Mouse (Mus musculus) stomach, embryonic 14.5 days (tissue): ENCODE results near the gene Pygl. TPM values are rescaled to one million over a fixed set of nuclear protein-coding genes. Genes with fewer than 3 reads are reported as not detected.

Experiments used
- ATAC-seq: fragments of 200-750 bp; cut with Nextera tagmentation; 2 replicates; pipeline ENCODE4 v1.8.0; 2017; ENCODE audit warnings: low read depth, moderate TSS enrichment; ENCODE audit not compliant: insufficient number of reproducible peaks, insufficient read depth, low FRiP score
- H3K27ac ChIP-seq: fragments of 300-500 bp; sonication (generic); 2 replicates; pipeline ENCODE4 v1.5.1; 2014; ENCODE audit warnings: mild to moderate bottlenecking, low read length, moderate library complexity, mixed read lengths
- H3K27me3 ChIP-seq: fragments of 300-500 bp; sonication (generic); 2 replicates; pipeline ENCODE4 v1.6.1; 2014; ENCODE audit warnings: low read length, control low read depth, mixed read lengths; ENCODE audit not compliant: control insufficient read depth, insufficient read depth
- H3K36me3 ChIP-seq: fragments of 300-500 bp; sonication (generic); 2 replicates; pipeline ENCODE4 v1.6.1; 2014; ENCODE audit warnings: mild to moderate bottlenecking, control low read depth, low read length, moderate library complexity, mixed read lengths; ENCODE audit not compliant: control insufficient read depth, insufficient read depth
- H3K4me1 ChIP-seq: fragments of 300-500 bp; sonication (generic); 2 replicates; pipeline ENCODE4 v1.6.1; 2014; ENCODE audit warnings: low read length, control low read depth, mixed read lengths; ENCODE audit not compliant: control insufficient read depth, insufficient read depth
- H3K4me2 ChIP-seq: fragments of 300-500 bp; sonication (generic); replicated peaks from 2 replicates; pipeline ENCODE4 v1.6.1; 2014; ENCODE audit warnings: low read depth, low read length, control low read depth
- H3K4me3 ChIP-seq: fragments of 300-500 bp; sonication (generic); 2 replicates; pipeline ENCODE4 v1.5.1; 2014; ENCODE audit warnings: low read depth, low read length, control low read depth
- H3K9ac ChIP-seq: fragments of 300-500 bp; sonication (generic); replicated peaks from 2 replicates; pipeline ENCODE4 v1.6.1; 2014; ENCODE audit warnings: low read depth, mild to moderate bottlenecking, control low read depth, low read length, moderate library complexity, mixed read lengths
- H3K9me3 ChIP-seq: fragments of 300-500 bp; sonication (generic); 2 replicates; pipeline ENCODE4 v1.6.1; 2016; ENCODE audit warnings: low read depth, low read length, control low read depth; ENCODE audit not compliant: control insufficient read depth
- WGBS: fragments of 180-500 bp; shearing (Covaris S2); extraction: QIAGEN DNeasy Blood & Tissue Kit; methylation state at CpG from one replicate; pipeline ENCODE4 v1.1.7; 2014; 5-methylcytosine and 5-hydroxymethylcytosine counted together
- polyA plus RNA-seq: library from polyadenylated mRNA; unstranded; fragments of >200 nt; fragmentation: Nextera tagmentation; extraction: Ambion mirVana; gene quantifications from 2 replicates; pipeline ENCODE4 v1.2.1, GENCODE M21; 2014

Gene Pygl
- polyA plus RNA-seq = 37.5 and 41.4 TPM in 2 replicates

DNA sequence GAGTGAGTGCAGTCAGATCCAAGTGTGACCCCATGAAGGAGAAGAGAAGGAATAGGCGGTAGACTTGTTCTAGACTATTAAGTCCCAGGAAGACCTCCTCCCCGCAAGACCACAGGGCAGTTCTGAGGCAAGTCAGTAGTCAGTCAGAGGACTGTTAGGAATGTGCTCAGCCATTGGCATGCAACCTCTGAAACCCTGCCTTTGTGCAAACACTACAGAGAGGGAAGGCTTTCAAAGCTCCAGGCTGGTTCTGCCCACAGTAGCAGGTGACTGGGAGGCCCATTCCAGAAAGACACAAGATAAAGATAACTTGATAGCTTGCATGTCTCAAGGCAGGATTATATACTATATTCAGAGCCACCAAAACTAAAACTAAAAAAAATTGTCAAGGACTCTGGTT lies at the start of gene Pygl:
Gene Pygl, minus strand, starts transcription at position 195 of the 400 bp plus-strand sequence.
- Histone ChIP-seq H3K4me1 (0 out of 2 replicates have a peak, but pooled peaks cover 3% of the 10 kb centered on the region), H3K4me2 (no peak within 1 kb of the TSS), H3K4me3 (no peak within 1 kb of the TSS), H3K9ac (no peak within 1 kb of the TSS), H3K27ac (no peak within 1 kb of the TSS), H3K9me3 (no peaks in the 10 kb centered on the region), H3K36me3 (no peaks in the 10 kb centered on the region), H3K27me3 (no peaks in the 10 kb centered on the region)
- ATAC-seq = no peak; the same call in 1 of the 2 replicates
- 77% methylated on average over 2 of the region's 2 CpGs for WGBS

DNA sequence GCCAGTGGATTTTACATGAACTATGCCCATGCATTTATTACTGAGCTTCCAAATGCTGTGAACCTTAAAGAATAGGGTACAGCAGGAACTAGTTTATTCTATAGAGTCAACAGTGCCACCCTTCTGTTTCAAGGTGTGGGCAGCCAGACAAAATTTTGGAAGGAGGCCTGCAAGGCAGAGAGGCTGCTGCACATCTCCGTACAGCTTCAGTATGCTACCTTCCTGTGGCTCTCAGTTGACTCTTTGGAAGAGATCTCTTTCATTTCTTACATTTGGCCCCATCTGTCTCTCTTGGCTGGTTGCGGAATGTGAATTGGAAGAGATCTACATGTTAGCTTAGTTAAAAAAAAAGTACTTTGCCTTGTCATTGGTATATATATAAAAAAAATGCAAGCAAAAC lies 49.6 kb upstream of the Pygl start:
- WGBS = 92% methylated on average over 2 of the region's 2 CpGs
- Histone ChIP-seq H3K36me3 (no peaks in the 10 kb centered on the region), H3K9ac (no peak overlapping the region), H3K27ac (no peak overlapping the region), H3K9me3 (no peaks in the 10 kb centered on the region), H3K4me2 (no peak overlapping the region), H3K4me1 (no peaks in the 10 kb centered on the region), H3K27me3 (no peaks in the 10 kb centered on the region), H3K4me3 (no peak overlapping the region)
- no peak for ATAC-seq

DNA sequence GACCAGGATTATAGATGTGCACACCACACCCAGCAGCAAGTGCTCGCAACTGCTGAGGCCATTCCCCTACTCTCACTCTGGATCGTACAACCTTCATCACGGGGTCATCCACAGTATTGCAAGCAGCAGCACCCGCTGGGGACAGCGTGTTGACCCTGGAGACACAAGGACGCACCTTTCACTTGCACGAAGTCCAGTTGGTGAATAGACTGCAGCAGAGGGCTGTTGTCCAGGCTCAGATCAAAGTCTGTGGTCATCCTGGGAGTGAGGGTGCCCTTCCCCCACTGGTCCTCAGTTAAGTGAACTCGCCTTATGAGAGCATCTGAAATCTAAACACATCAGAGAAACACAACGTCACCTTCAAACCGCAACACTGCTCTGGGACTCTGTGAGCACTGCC lies 49.1 kb upstream of the Pygl start:
- H3K27me3 ChIP-seq = no peaks in the 10 kb centered on the region
- no peaks in the 10 kb centered on the region for H3K4me1 ChIP-seq
- ATAC-seq = no peak
- 68% methylated on average over 10 of the region's 10 CpGs for WGBS
- H3K36me3 ChIP-seq = no peaks in the 10 kb centered on the region
- H3K4me3 ChIP-seq = no peak overlapping the region
- no peak overlapping the region for H3K27ac ChIP-seq
- no peaks in the 10 kb centered on the region for H3K9me3 ChIP-seq
- no peak overlapping the region for H3K9ac ChIP-seq
- H3K4me2 ChIP-seq = no peak overlapping the region

DNA sequence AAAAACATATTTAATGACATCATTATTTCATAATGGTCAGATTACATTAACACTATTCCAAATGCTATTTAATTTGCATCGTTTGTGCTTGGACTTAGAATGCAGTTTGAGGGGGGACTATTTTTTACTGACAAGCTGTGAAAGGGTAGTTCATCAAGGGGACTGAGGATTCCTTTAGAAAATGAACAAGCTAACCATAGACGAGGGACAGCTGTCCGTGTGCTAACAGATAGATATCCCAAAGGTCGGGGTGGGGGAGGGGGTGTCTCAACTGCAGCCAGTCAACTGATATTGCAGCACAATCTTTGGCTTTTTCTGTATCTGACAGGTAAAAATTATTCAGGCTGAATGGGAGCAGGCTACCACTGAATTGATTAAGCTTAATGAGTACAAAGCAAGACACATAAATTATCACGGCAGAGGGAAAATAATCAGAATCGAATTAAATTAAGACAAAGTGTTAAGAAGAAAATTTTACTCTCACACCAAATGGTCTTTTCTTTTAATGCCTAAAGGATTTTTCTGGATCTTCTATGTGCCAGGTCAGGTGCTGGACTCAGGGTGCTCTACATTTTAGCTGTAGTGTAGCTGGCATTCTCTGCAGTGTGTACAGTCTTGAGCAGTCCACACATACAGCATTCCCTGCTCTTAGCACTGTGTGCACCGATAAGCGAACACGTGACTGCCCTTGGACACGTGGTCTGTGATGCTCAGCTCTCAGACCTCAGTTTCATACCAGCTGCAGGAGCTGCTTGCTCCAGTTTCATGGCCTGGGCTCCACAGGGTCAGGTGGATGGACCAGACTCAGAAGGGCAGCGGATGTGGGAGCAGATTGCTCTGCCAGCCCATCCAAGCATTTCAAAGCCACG lies 46.0 kb upstream of the Pygl start:
- Histone ChIP-seq H3K4me1 (no peaks in the 10 kb centered on the region), H3K4me3 (no peak overlapping the region), H3K27me3 (no peaks in the 10 kb centered on the region), H3K36me3 (no peaks in the 10 kb centered on the region), H3K9ac (no peak overlapping the region), H3K4me2 (no peak overlapping the region), H3K9me3 (no peaks in the 10 kb centered on the region), H3K27ac (no peak overlapping the region)
- 60% methylated on average over 12 of the region's 12 CpGs for WGBS
- no peak for ATAC-seq

DNA sequence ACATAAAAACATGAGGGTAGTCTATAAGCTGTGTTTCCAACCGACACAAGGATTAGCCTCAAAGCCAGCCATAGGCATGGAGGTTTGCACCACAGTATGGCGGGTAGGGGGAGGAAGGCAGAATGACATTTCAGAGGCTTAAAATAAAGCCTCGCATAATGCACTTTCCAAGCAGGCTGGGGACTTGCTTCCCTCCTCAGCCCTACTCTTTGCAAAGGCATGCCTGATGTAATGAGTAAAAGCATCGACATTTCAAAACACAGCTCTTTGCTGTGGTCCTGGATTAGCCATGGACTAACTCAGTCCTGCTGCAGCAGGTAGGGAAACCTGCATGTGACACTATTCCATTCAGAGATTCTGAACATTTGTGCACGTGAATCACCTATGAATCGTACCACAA lies 38.4 kb upstream of the Pygl start:
- Histone ChIP-seq H3K36me3 (no peaks in the 10 kb centered on the region), H3K27me3 (no peaks in the 10 kb centered on the region), H3K9me3 (no peaks in the 10 kb centered on the region), H3K9ac (no peak overlapping the region), H3K4me3 (no peak overlapping the region), H3K27ac (no peak overlapping the region), H3K4me1 (no peaks in the 10 kb centered on the region), H3K4me2 (no peak overlapping the region)
- no peak for ATAC-seq
- 71% methylated on average over 6 of the region's 6 CpGs for WGBS

DNA sequence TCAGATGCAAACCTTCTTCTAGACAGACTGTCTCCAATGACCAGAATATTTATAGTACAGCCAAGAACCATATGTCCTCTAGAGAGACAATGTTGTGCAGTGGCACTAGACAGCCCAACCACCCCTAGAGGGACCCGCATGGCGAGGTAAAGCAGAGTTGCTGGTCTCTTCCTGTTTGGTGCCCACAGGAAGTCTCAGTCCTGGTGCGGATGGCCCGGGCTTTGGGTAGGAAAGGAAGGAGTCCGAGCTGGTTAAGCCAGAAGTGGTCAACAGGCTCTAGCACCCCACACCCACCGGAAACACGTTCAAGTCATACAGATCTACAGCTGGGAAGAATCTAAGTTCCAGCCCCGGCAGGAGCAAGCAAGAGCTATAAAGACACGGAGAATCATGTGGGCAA lies 36.0 kb upstream of the Pygl start:
- Histone ChIP-seq H3K4me2 (no peak overlapping the region), H3K4me3 (no peak overlapping the region), H3K27ac (no peak overlapping the region), H3K4me1 (no peaks in the 10 kb centered on the region), H3K9me3 (no peaks in the 10 kb centered on the region), H3K27me3 (no peaks in the 10 kb centered on the region), H3K9ac (no peak overlapping the region), H3K36me3 (no peaks in the 10 kb centered on the region)
- no peak for ATAC-seq
- 87% methylated on average over 9 of the region's 9 CpGs for WGBS

DNA sequence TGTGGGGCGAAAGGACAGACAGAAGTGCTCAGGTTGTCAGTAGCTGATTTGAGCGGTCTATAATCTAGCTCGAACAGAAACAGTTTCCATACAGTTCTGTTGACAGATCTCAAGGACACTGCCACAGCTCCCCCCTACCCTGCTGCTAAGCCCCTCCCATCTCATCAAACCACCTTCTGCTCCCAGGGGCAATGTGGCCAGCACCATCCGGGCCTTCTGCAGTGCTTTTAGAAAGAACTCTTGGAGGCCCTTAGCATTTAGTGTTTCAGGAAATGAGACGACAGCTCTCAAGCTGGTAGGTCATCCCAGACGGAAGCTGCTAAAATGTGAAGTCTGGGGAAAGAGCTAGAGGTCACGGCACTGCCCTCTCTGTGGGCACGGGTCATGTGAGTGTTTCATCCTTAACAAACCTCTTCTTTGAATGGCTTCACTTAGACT lies 35.2 kb upstream of the Pygl start:
- H3K4me2 ChIP-seq = no peak overlapping the region
- WGBS = 51% methylated on average over 8 of the region's 8 CpGs
- H3K36me3 ChIP-seq = no peaks in the 10 kb centered on the region

DNA sequence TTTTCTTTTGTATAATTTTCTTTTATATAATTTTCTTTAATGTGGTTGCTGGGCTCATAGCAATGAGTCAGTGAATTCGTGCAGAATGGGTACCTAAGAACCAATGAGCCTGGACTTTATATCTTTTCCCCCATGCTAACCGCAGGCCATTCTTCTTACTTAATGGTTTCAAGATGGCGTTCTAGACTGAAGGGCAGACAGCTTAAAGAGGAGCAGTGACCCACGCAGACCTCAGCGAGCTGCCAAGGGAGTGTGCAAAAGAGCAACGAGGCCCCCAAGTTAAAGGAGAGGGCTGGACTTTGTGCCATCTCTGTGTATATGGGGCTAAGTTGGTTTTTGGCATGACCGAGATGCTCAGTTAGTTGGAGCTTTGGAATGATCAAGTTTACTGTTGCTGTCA lies 32.4 kb upstream of the Pygl start:
- no peaks in the 10 kb centered on the region for H3K27me3 ChIP-seq
- 74% methylated on average over 7 of the region's 7 CpGs for WGBS
- no peak overlapping the region for H3K4me3 ChIP-seq
- no peaks in the 10 kb centered on the region for H3K4me1 ChIP-seq
- H3K9me3 ChIP-seq = no peaks in the 10 kb centered on the region
- ATAC-seq = no peak
- H3K4me2 ChIP-seq = no peak overlapping the region
- H3K9ac ChIP-seq = no peak overlapping the region
- no peak overlapping the region for H3K27ac ChIP-seq
- H3K36me3 ChIP-seq = no peaks in the 10 kb centered on the region

More for the DNA sequence above, 35.2 kb upstream of the Pygl start:
- ATAC-seq = no peak
- Histone ChIP-seq H3K4me3 (no peak overlapping the region), H3K9ac (no peak overlapping the region), H3K27ac (no peak overlapping the region), H3K9me3 (no peaks in the 10 kb centered on the region), H3K27me3 (no peaks in the 10 kb centered on the region), H3K4me1 (no peaks in the 10 kb centered on the region)
